Mouse (Mus musculus): ENCODE results near the gene Bmp8a.

DNA sequence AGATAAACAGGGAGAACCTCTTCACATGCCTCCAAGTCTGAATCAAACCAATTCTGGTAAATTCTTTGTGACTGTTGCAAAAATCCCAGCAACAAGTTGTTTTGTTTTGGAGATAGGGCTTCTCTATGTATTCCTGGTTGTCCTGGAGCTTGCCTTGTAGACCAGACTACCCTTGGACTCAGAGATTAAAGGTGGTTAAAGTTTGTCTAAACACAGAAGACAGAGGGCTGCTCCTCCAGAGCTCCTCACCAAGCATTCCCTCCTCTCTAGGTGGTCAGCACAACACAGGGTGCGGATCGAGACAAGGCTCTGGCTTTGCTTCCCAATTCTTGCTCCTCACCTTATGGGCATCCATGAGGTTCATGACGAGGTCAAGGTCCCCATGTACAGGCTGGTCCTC is 33.0 kb upstream of the Bmp8a start:
- TF ChIP-seq CTCF (IDR thresholded peaks at IDR 0.05; ENCODE audit: control insufficient read depth, insufficient read depth, low read length), result no peak
- no peak for TF ChIP-seq POLR2A (IDR thresholded peaks at IDR 0.05; ENCODE audit: borderline replicate concordance, control insufficient read depth, low read depth, low read length)
